Mouse (Mus musculus) testis, adult 10 weeks (tissue): ENCODE data around the gene Jmjd1c. TPM values are rescaled to one million over a fixed set of nuclear protein-coding genes. Genes with fewer than 3 reads are reported as not detected.

Source experiments
- polyA plus RNA-seq: library from polyadenylated mRNA; stranded (reverse); fragments of 350-450 nt; fragmentation: Illumina TruSeq; extraction: RNeasy Lipid Tissue Mini Kit (QIAGEN cat#74804); gene quantifications from one replicate; pipeline ENCODE4 v1.2.3, GENCODE M21; 2014; ENCODE audit warnings: low read depth, low replicate concordance

Jmjd1c gene
- 52.4 TPM for polyA plus RNA-seq

GRCm38 (mm10) chr10:67095798-67096620 is at the start of gene Jmjd1c:
TSS of gene Jmjd1c (plus strand) at chr10:67096125.

GRCm38 (mm10) chr10:67096621-67097436 is 904 bp downstream of the Jmjd1c start, which contains the start of gene Reep3:
TSS of gene Reep3 (minus strand) at chr10:67096945.

GRCm38 (mm10) chr10:67285176-67285814 is 189.4 kb downstream of the Jmjd1c start, which contains the start of gene Nrbf2:
TSS of gene Nrbf2 (minus strand) at chr10:67285305.

Other genes starting within 250 kb of the Jmjd1c start
- gene Reep3, start 820 bp downstream of the Jmjd1c start, polyA plus RNA-seq = 7.8 TPM
- gene Nrbf2, start 189.2 kb downstream of the Jmjd1c start, polyA plus RNA-seq = 10.7 TPM